Mouse (Mus musculus) MEL (cell line): ENCODE measurements at regions not wholly inside any gene's neighbourhood (a gene's known extent, or its start where the extent isn't known, plus 50 kb on each side); places are given as distances from the start of the nearest gene placed in this dataset.

Source experiments
- DNase-seq: peaks from one replicate; pipeline ENCODE4 v3.0.0; 2011; ENCODE audit warnings: low read depth, low spot score
- H3K27ac ChIP-seq: 2 replicates; pipeline ENCODE4 v1.5.1; 2012; ENCODE audit warnings: low read depth, mild to moderate bottlenecking, control low read depth, low read length, moderate library complexity; ENCODE audit not compliant: control insufficient read depth
- H3K27me3 ChIP-seq, 2 experiments: fragments of 150-350 bp in 1 of 2; sonication (generic) in 1 of 2; 2 replicates each; pipeline ENCODE4 v1.6.1; 2012; ENCODE audit warnings: low read length in 2 of 2, mild to moderate bottlenecking in 2 of 2, improper control_type of control experiment in 1 of 2, moderate library complexity in 1 of 2; ENCODE audit not compliant: insufficient read depth in 2 of 2, control insufficient read depth in 1 of 2
- H3K36me3 ChIP-seq, 2 experiments: 2 replicates each; pipeline ENCODE4 v1.6.1; 2012 to 2014; ENCODE audit warnings: low read length in 2 of 2, improper control_type of control experiment in 1 of 2, inconsistent platforms in 1 of 2, mild to moderate bottlenecking in 1 of 2; ENCODE audit not compliant: insufficient read depth in 2 of 2, control insufficient read depth in 1 of 2
- H3K4me1 ChIP-seq, 2 experiments: fragments of 150-350 bp in 1 of 2; sonication (generic) in 1 of 2; 2 replicates each; pipeline ENCODE4 v1.6.1; 2012; ENCODE audit warnings: low read length in 2 of 2, improper control_type of control experiment in 1 of 2, mild to moderate bottlenecking in 1 of 2; ENCODE audit not compliant: insufficient read depth in 2 of 2, control insufficient read depth in 1 of 2
- H3K4me3 ChIP-seq, 2 experiments: fragments of 150-350 bp in 1 of 2; sonication (generic) in 1 of 2; 2 replicates each; pipeline ENCODE4 v1.5.1; 2012; ENCODE audit warnings: low read depth in 2 of 2, low read length in 2 of 2, mild to moderate bottlenecking in 2 of 2, moderate library complexity in 2 of 2, control low read depth in 1 of 2, improper control_type of control experiment in 1 of 2; ENCODE audit not compliant: control insufficient read depth in 1 of 2, insufficient read depth in 1 of 2
- H3K79me2 ChIP-seq: 2 replicates; pipeline ENCODE4 v1.6.1; 2012; ENCODE audit warnings: mild to moderate bottlenecking, low read length, moderate library complexity; ENCODE audit not compliant: control insufficient read depth, poor library complexity, insufficient read depth
- H3K9ac ChIP-seq: 2 replicates; pipeline ENCODE4 v1.6.1; 2012; ENCODE audit warnings: low read depth, mild to moderate bottlenecking, control low read depth, low read length, moderate library complexity; ENCODE audit not compliant: control insufficient read depth, poor library complexity, severe bottlenecking
- H3K9me3 ChIP-seq: fragments of 150-350 bp; sonication (generic); replicated peaks from 2 replicates; pipeline ENCODE4 v1.6.1; 2012; ENCODE audit warnings: mild to moderate bottlenecking, low read length, improper control_type of control experiment, moderate library complexity; ENCODE audit not compliant: insufficient read depth
- CHD2 ChIP-seq: IDR thresholded peaks from 2 replicates; pipeline ENCODE4 v1.6.1; 2011; ENCODE audit warnings: low read length, improper control_type of control experiment
- CTCF ChIP-seq, 3 experiments: IDR thresholded peaks in 2 of 3; conservative IDR thresholded peaks in 1 of 3; 2 replicates each; pipeline ENCODE4 v1.5.1; 2011 to 2012; ENCODE audit warnings: low read length in 3 of 3, low read depth in 2 of 3, mild to moderate bottlenecking in 2 of 3, improper control_type of control experiment in 1 of 3, inconsistent platforms in 1 of 3, mixed read lengths in 1 of 3, moderate library complexity in 1 of 3; ENCODE audit not compliant: control insufficient read depth in 1 of 3, insufficient read depth in 1 of 3, poor library complexity in 1 of 3, severe bottlenecking in 1 of 3
- E2F4 ChIP-seq: IDR thresholded peaks from 2 replicates; pipeline ENCODE4 v1.6.1; 2011; ENCODE audit warnings: low read depth, low read length, improper control_type of control experiment, borderline replicate concordance
- ELF1 ChIP-seq: IDR thresholded peaks from 2 replicates; pipeline ENCODE4 v1.6.1; 2014; ENCODE audit warnings: low read depth, mild to moderate bottlenecking, inconsistent platforms, low read length, improper control_type of control experiment, moderate library complexity
- GATA1 ChIP-seq: IDR thresholded peaks from 2 replicates; pipeline ENCODE4 v1.6.1; 2011; ENCODE audit warnings: low read depth, low read length, improper control_type of control experiment
- HCFC1 ChIP-seq: IDR thresholded peaks from 2 replicates; pipeline ENCODE4 v1.6.1; 2012; ENCODE audit warnings: low read depth, mild to moderate bottlenecking, inconsistent platforms, low read length, improper control_type of control experiment, moderate library complexity
- MEF2A ChIP-seq: IDR thresholded peaks from 2 replicates; pipeline ENCODE4 v1.6.1; 2014; ENCODE audit warnings: low read depth, mild to moderate bottlenecking, inconsistent platforms, low read length, improper control_type of control experiment; ENCODE audit not compliant: poor library complexity, insufficient replicate concordance, severe bottlenecking; ENCODE audit errors: extremely low read depth
- MYB ChIP-seq: IDR thresholded peaks from 2 replicates; pipeline ENCODE4 v1.6.1; 2011; ENCODE audit warnings: mild to moderate bottlenecking, low read depth, low read length, improper control_type of control experiment
- NRF1 ChIP-seq: IDR thresholded peaks from 2 replicates; pipeline ENCODE4 v1.6.1; 2014; ENCODE audit warnings: low read depth, mild to moderate bottlenecking, inconsistent platforms, low read length, improper control_type of control experiment, moderate library complexity; ENCODE audit not compliant: poor library complexity, insufficient read depth, severe bottlenecking
- POLR2A ChIP-seq, 2 experiments: IDR thresholded peaks; 2 replicates each; pipeline ENCODE4 v1.6.1; 2011 to 2012; ENCODE audit warnings: low read length in 2 of 2, mild to moderate bottlenecking in 2 of 2, control low read depth in 1 of 2, improper control_type of control experiment in 1 of 2, low read depth in 1 of 2, moderate library complexity in 1 of 2; ENCODE audit not compliant: control insufficient read depth in 1 of 2, insufficient read depth in 1 of 2, poor library complexity in 1 of 2
- SMC3 ChIP-seq: IDR thresholded peaks from 2 replicates; pipeline ENCODE4 v1.6.1; 2011; ENCODE audit warnings: low read depth, low read length, improper control_type of control experiment
- TAL1 ChIP-seq: IDR thresholded peaks from 2 replicates; pipeline ENCODE4 v1.6.1; 2012; ENCODE audit warnings: mild to moderate bottlenecking, inconsistent platforms, low read length, moderate library complexity, mixed read lengths
- TBP ChIP-seq: IDR thresholded peaks from 2 replicates; pipeline ENCODE4 v1.8.0; 2011; ENCODE audit warnings: low read depth, low read length, improper control_type of control experiment
- TCF12 ChIP-seq: IDR thresholded peaks from 2 replicates; pipeline ENCODE4 v1.6.1; 2014; ENCODE audit warnings: low read depth, mild to moderate bottlenecking, inconsistent platforms, low read length, improper control_type of control experiment, moderate library complexity
- USF2 ChIP-seq, 2 experiments: IDR thresholded peaks; 2 replicates each; pipeline ENCODE4 v1.6.1; 2011 to 2012; ENCODE audit warnings: improper control_type of control experiment in 2 of 2, low read length in 2 of 2, borderline replicate concordance in 1 of 2, inconsistent platforms in 1 of 2, low read depth in 1 of 2, mild to moderate bottlenecking in 1 of 2; ENCODE audit not compliant: insufficient read depth in 1 of 2
- ZC3H11A ChIP-seq: IDR thresholded peaks from 2 replicates; pipeline ENCODE4 v1.6.1; 2012; ENCODE audit warnings: low read depth, mild to moderate bottlenecking, inconsistent platforms, low read length, improper control_type of control experiment
- ZKSCAN1 ChIP-seq: IDR thresholded peaks from 2 replicates; pipeline ENCODE4 v1.6.1; 2012; ENCODE audit warnings: low read depth, mild to moderate bottlenecking, inconsistent platforms, low read length, improper control_type of control experiment, moderate library complexity

GRCm38 (mm10) chr15:37159956-37160355 is 152.4 kb upstream of the Zfp706 start:
- H3K9me3 ChIP-seq, result no peaks in the 10 kb centered on the region
- H3K9ac ChIP-seq, result no peak overlapping the region
- H3K4me1 ChIP-seq, result no peaks in the 10 kb centered on the region
- no peak for DNase-seq
- no peaks in the 10 kb centered on the region for H3K79me2 ChIP-seq
- peaks cover 8 to 11% of the 10 kb centered on the region in 2 experiments for H3K27me3 ChIP-seq
- H3K36me3 ChIP-seq, result no peaks in the 10 kb centered on the region
- no peak overlapping the region for H3K4me3 ChIP-seq
- TF ChIP-seq NRF1 (no peak), GATA1 (no peak), TBP (no peak), ZKSCAN1 (no peak), CHD2 (no peak), CTCF (IDR thresholded peaks at IDR 0.05 in 2 of 3, conservative IDR thresholded peaks at IDR 0.05 in 1 of 3; ENCODE audit: control insufficient read depth in 1 of 3, insufficient read depth in 1 of 3, low read depth in 2 of 3, low read length in 3 of 3, poor library complexity in 1 of 3, severe bottlenecking in 1 of 3) (no peak), ZC3H11A (no peak), MYB (no peak), E2F4 (no peak), MEF2A (no peak), ELF1 (no peak), TAL1 (no peak), HCFC1 (no peak), SMC3 (no peak), TCF12 (no peak)
- no peak overlapping the region for H3K27ac ChIP-seq

GRCm38 (mm10) chr15:37159349-37159748 is 151.8 kb upstream of the Zfp706 start:
- no peak overlapping the region for H3K4me3 ChIP-seq
- no peaks in the 10 kb centered on the region for H3K4me1 ChIP-seq
- TF ChIP-seq USF2 (IDR thresholded peaks at IDR 0.05; ENCODE audit: borderline replicate concordance in 1 of 2, insufficient read depth in 1 of 2, low read depth in 1 of 2, low read length in 2 of 2) (no peak), POLR2A (IDR thresholded peaks at IDR 0.05; ENCODE audit: control insufficient read depth in 1 of 2, insufficient read depth in 1 of 2, low read depth in 1 of 2, low read length in 2 of 2, poor library complexity in 1 of 2) (no peak)
- no peaks in the 10 kb centered on the region for H3K9me3 ChIP-seq
- no peaks in the 10 kb centered on the region for H3K79me2 ChIP-seq
- H3K9ac ChIP-seq, result no peak overlapping the region
- H3K27ac ChIP-seq, result no peak overlapping the region
- DNase-seq, result no peak
- peaks cover 8 to 11% of the 10 kb centered on the region in 2 experiments for H3K27me3 ChIP-seq
- H3K36me3 ChIP-seq, result no peaks in the 10 kb centered on the region
